Mouse (Mus musculus): ENCODE data around the gene Astn2.

Gene Astn2

GRCm38 (mm10) chr4:66404201-66404711 is at the start of gene Astn2:
TSS of gene Astn2 (minus strand) at chr4:66404611.
- no peak for DNase-seq

- DNase-seq, result no peak
Measured at GRCm38 (mm10) chr4:66450115-66450514, 45.7 kb upstream of the Astn2 start.

GRCm38 (mm10) chr4:66431256-66431655 is 26.8 kb upstream of the Astn2 start:
- no peak for DNase-seq

- DNase-seq, result no peak
Measured at GRCm38 (mm10) chr4:66425804-66426203, 21.4 kb upstream of the Astn2 start.

GRCm38 (mm10) chr4:66414778-66415177 is 10.4 kb upstream of the Astn2 start:
- no peak for DNase-seq

GRCm38 (mm10) chr4:66405086-66405485 is 675 bp upstream of the Astn2 start:
- DNase-seq, result no peak

GRCm38 (mm10) chr4:66403708-66404200 is 657 bp downstream of the Astn2 start:
- no peak for DNase-seq

GRCm38 (mm10) chr4:66403116-66403707 is 1.2 kb downstream of the Astn2 start:
- DNase-seq, result no peak

- no peak for DNase-seq
Measured at GRCm38 (mm10) chr4:66402611-66403010, 1.8 kb downstream of the Astn2 start.

GRCm38 (mm10) chr4:66401186-66401681 is 3.2 kb downstream of the Astn2 start:
- no peak for DNase-seq

GRCm38 (mm10) chr4:66399066-66399465 is 5.3 kb downstream of the Astn2 start:
- DNase-seq, result no peak

GRCm38 (mm10) chr4:66397216-66397615 is 7.2 kb downstream of the Astn2 start:
- no peak for DNase-seq

GRCm38 (mm10) chr4:66393294-66393693 is 11.1 kb downstream of the Astn2 start:
- no peak for DNase-seq

GRCm38 (mm10) chr4:66390480-66390879 is 13.9 kb downstream of the Astn2 start:
- no peak for DNase-seq

- DNase-seq, result no peak
Measured at GRCm38 (mm10) chr4:66378586-66378985, 25.8 kb downstream of the Astn2 start.

- DNase-seq, result no peak
Measured at GRCm38 (mm10) chr4:66370557-66371071, 33.8 kb downstream of the Astn2 start.

GRCm38 (mm10) chr4:66365500-66365899 is 38.9 kb downstream of the Astn2 start:
- DNase-seq, result no peak

- DNase-seq, result no peak
Measured at GRCm38 (mm10) chr4:66344632-66345031, 59.8 kb downstream of the Astn2 start.

- no peak for DNase-seq
Measured at GRCm38 (mm10) chr4:66337443-66337842, 67.0 kb downstream of the Astn2 start.

GRCm38 (mm10) chr4:66330600-66331285 is 73.7 kb downstream of the Astn2 start:
- DNase-seq, result no peak

GRCm38 (mm10) chr4:66321051-66321450 is 83.4 kb downstream of the Astn2 start:
- no peak for DNase-seq

GRCm38 (mm10) chr4:66314806-66315484 is 89.5 kb downstream of the Astn2 start:
- no peak for DNase-seq

- DNase-seq, result no peak
Measured at GRCm38 (mm10) chr4:66312733-66313132, 91.7 kb downstream of the Astn2 start.

Measured in B cell, adult 2 months (primary cell).